Mouse (Mus musculus) liver, postnatal 0 days (tissue): ENCODE measurements around the gene Lgr6.

Source experiments
- CTCF ChIP-seq: sonication (generic); IDR thresholded peaks from 2 replicates; pipeline ENCODE4 v1.5.1; 2016; ENCODE audit warnings: antibody characterized with exemption, low read depth
- EP300 ChIP-seq: IDR thresholded peaks from 2 replicates; pipeline ENCODE4 v1.6.1; 2016; ENCODE audit warnings: antibody characterized with exemption, low read depth, mild to moderate bottlenecking

- TF ChIP-seq EP300: no peak
- TF ChIP-seq CTCF: no peak
These were observed 48.2 kb downstream of the Lgr6 start for GRCm38 (mm10) chr1:135056901-135057300.
